Mouse (Mus musculus) hindbrain, embryonic 15.5 days (tissue): ENCODE data around the gene Pi4ka. TPM values are rescaled to one million over a fixed set of nuclear protein-coding genes. Genes with fewer than 3 reads are reported as not detected.

Experiments used
- ATAC-seq: fragments of 200-750 bp; cut with Nextera tagmentation; 2 replicates; pipeline ENCODE4 v1.8.0; 2017; ENCODE audit warnings: low read depth, moderate number of reproducible peaks, moderate TSS enrichment; ENCODE audit not compliant: low FRiP score
- H3K27ac ChIP-seq: fragments of 300-500 bp; sonication (generic); replicated peaks from 2 replicates; pipeline ENCODE4 v1.5.1; 2015; ENCODE audit warnings: mild to moderate bottlenecking, inconsistent platforms
- H3K27me3 ChIP-seq: fragments of 300-500 bp; sonication (generic); 2 replicates; pipeline ENCODE4 v1.6.1; 2015; ENCODE audit warnings: control low read depth, inconsistent platforms
- H3K36me3 ChIP-seq: fragments of 300-500 bp; sonication (generic); 2 replicates; pipeline ENCODE4 v1.6.1; 2015; ENCODE audit warnings: control low read depth, inconsistent platforms
- H3K4me1 ChIP-seq: fragments of 300-500 bp; sonication (generic); replicated peaks from 2 replicates; pipeline ENCODE4 v1.6.1; 2015; ENCODE audit warnings: control low read depth, inconsistent platforms
- H3K4me2 ChIP-seq: fragments of 300-500 bp; sonication (generic); 2 replicates; pipeline ENCODE4 v1.6.1; 2015; ENCODE audit warnings: moderate library complexity, mild to moderate bottlenecking, inconsistent platforms
- H3K4me3 ChIP-seq: fragments of 300-500 bp; sonication (generic); 2 replicates; pipeline ENCODE4 v1.5.1; 2015; ENCODE audit warnings: mild to moderate bottlenecking, inconsistent platforms
- H3K9ac ChIP-seq: fragments of 300-500 bp; sonication (generic); 2 replicates; pipeline ENCODE4 v1.6.1; 2015; ENCODE audit warnings: inconsistent platforms
- H3K9me3 ChIP-seq: fragments of 300-500 bp; sonication (generic); 2 replicates; pipeline ENCODE4 v1.6.1; 2016; ENCODE audit warnings: control low read depth, inconsistent platforms
- WGBS: fragments of 180-500 bp; shearing (Covaris S2); methylation state at CpG from one replicate; pipeline ENCODE4 v1.1.7; 2015; 5-methylcytosine and 5-hydroxymethylcytosine counted together
- polyA plus RNA-seq: library from polyadenylated mRNA; unstranded; fragments of >200 nt; fragmentation: Nextera tagmentation; extraction: Ambion mirVana; gene quantifications from 2 replicates; pipeline ENCODE4 v1.2.1, GENCODE M21; 2015

The Pi4ka gene
- polyA plus RNA-seq, 1 experiment from 2014 or later: 69.7 TPM

- Histone ChIP-seq H3K9ac (no peak within 1 kb of the TSS), H3K4me2 (no peak within 1 kb of the TSS), H3K27me3 (no peaks in the 10 kb centered on the region), H3K4me1 (no peaks in the 10 kb centered on the region), H3K4me3 (no peak within 1 kb of the TSS), H3K36me3 (peaks cover 24% of the 10 kb centered on the region; the same call in 1 of the 2 replicates), H3K9me3 (no peaks in the 10 kb centered on the region), H3K27ac (no peak within 1 kb of the TSS)
- 72% methylated on average over 2 of the region's 2 CpGs for WGBS
- no peak for ATAC-seq
These were observed 75.0 kb downstream of the Pi4ka start, which contains the start of gene Serpind1 for GRCm38 (mm10) chr16:17331116-17331515. Gene Serpind1 (plus strand): TSS chr16:17331371.

GRCm38 (mm10) chr16:17329848-17330570, 76.1 kb downstream of the Pi4ka start:
- H3K9me3 ChIP-seq: no peaks in the 10 kb centered on the region
- 92% methylated on average over 1 of the region's 1 CpGs for WGBS
- no peak for ATAC-seq
- H3K27ac ChIP-seq: no peak overlapping the region
- no peaks in the 10 kb centered on the region for H3K27me3 ChIP-seq
- peaks cover 31% of the 10 kb centered on the region for H3K36me3 ChIP-seq
- H3K4me3 ChIP-seq: no peak overlapping the region
- H3K9ac ChIP-seq: no peak overlapping the region
- H3K4me1 ChIP-seq: no peaks in the 10 kb centered on the region
- H3K4me2 ChIP-seq: no peak overlapping the region

- no peaks in the 10 kb centered on the region for H3K9me3 ChIP-seq
- H3K4me2 ChIP-seq: no peak overlapping the region
- ATAC-seq: no peak
- peaks cover 60% of the 10 kb centered on the region for H3K36me3 ChIP-seq
- no peaks in the 10 kb centered on the region for H3K27me3 ChIP-seq
- H3K9ac ChIP-seq: no peak overlapping the region
- H3K4me1 ChIP-seq: no peaks in the 10 kb centered on the region
- WGBS: 81% methylated on average over 2 of the region's 2 CpGs
- no peak overlapping the region for H3K4me3 ChIP-seq
- no peak overlapping the region for H3K27ac ChIP-seq
These were observed 80.0 kb downstream of the Pi4ka start for GRCm38 (mm10) chr16:17326064-17326463.

GRCm38 (mm10) chr16:17324745-17325144, 81.4 kb downstream of the Pi4ka start:
- Histone ChIP-seq H3K4me1 (no peaks in the 10 kb centered on the region), H3K27ac (no peak overlapping the region), H3K4me2 (no peak overlapping the region), H3K36me3 (peaks cover 58% of the 10 kb centered on the region), H3K27me3 (no peaks in the 10 kb centered on the region), H3K9ac (no peak overlapping the region), H3K9me3 (no peaks in the 10 kb centered on the region), H3K4me3 (no peak overlapping the region)
- WGBS: 92% methylated on average over 5 of the region's 5 CpGs
- ATAC-seq: no peak

GRCm38 (mm10) chr16:17321481-17321880, 84.6 kb downstream of the Pi4ka start:
- ATAC-seq: no peak
- Histone ChIP-seq H3K4me3 (no peak overlapping the region), H3K36me3 (peaks cover 74% of the 10 kb centered on the region), H3K9me3 (no peaks in the 10 kb centered on the region), H3K4me2 (no peak overlapping the region), H3K27me3 (no peaks in the 10 kb centered on the region), H3K9ac (no peak overlapping the region), H3K4me1 (no peaks in the 10 kb centered on the region), H3K27ac (no peak overlapping the region)
- 74% methylated on average over 5 of the region's 5 CpGs for WGBS

GRCm38 (mm10) chr16:17316554-17316953, 89.6 kb downstream of the Pi4ka start:
- Histone ChIP-seq H3K36me3 (peaks cover 79% of the 10 kb centered on the region), H3K4me1 (no peaks in the 10 kb centered on the region), H3K9ac (no peak overlapping the region), H3K27me3 (no peaks in the 10 kb centered on the region), H3K9me3 (no peaks in the 10 kb centered on the region), H3K27ac (no peak overlapping the region), H3K4me2 (no peak overlapping the region), H3K4me3 (no peak overlapping the region)
- 95% methylated on average over 7 of the region's 7 CpGs for WGBS
- ATAC-seq: no peak

- ATAC-seq: no peak
- WGBS: 94% methylated on average over 5 of the region's 5 CpGs
These were observed 93.6 kb downstream of the Pi4ka start for GRCm38 (mm10) chr16:17312531-17312930.

GRCm38 (mm10) chr16:17309036-17309435, 97.1 kb downstream of the Pi4ka start:
- no peaks in the 10 kb centered on the region for H3K4me1 ChIP-seq
- no peaks in the 10 kb centered on the region for H3K9me3 ChIP-seq
- no peak overlapping the region for H3K27ac ChIP-seq
- no peak overlapping the region for H3K4me3 ChIP-seq
- H3K36me3 ChIP-seq: peaks cover 82% of the 10 kb centered on the region
- H3K4me2 ChIP-seq: no peak overlapping the region
- ATAC-seq: no peak
- no peaks in the 10 kb centered on the region for H3K27me3 ChIP-seq
- 97% methylated on average over 10 of the region's 10 CpGs for WGBS
- no peak overlapping the region for H3K9ac ChIP-seq

More at GRCm38 (mm10) chr16:17312531-17312930, 93.6 kb downstream of the Pi4ka start:
- Histone ChIP-seq H3K36me3 (peaks cover 89% of the 10 kb centered on the region), H3K9me3 (no peaks in the 10 kb centered on the region), H3K4me1 (no peaks in the 10 kb centered on the region), H3K4me3 (no peak overlapping the region), H3K27me3 (no peaks in the 10 kb centered on the region), H3K27ac (no peak overlapping the region), H3K4me2 (no peak overlapping the region), H3K9ac (no peak overlapping the region)

- no peak overlapping the region for H3K4me2 ChIP-seq
- no peak for ATAC-seq
- 96% methylated on average over 5 of the region's 5 CpGs for WGBS
- no peak overlapping the region for H3K4me3 ChIP-seq
- no peaks in the 10 kb centered on the region for H3K27me3 ChIP-seq
- H3K9ac ChIP-seq: no peak overlapping the region
- no peak overlapping the region for H3K27ac ChIP-seq
- peaks cover 82% of the 10 kb centered on the region for H3K36me3 ChIP-seq
- H3K4me1 ChIP-seq: no peaks in the 10 kb centered on the region
- H3K9me3 ChIP-seq: no peaks in the 10 kb centered on the region
These were observed 98.7 kb downstream of the Pi4ka start for GRCm38 (mm10) chr16:17307461-17307860.

GRCm38 (mm10) chr16:17303521-17304245, 102.4 kb downstream of the Pi4ka start:
- H3K9me3 ChIP-seq: no peaks in the 10 kb centered on the region
- H3K36me3 ChIP-seq: peaks cover 84% of the 10 kb centered on the region
- H3K4me1 ChIP-seq: no peaks in the 10 kb centered on the region
- H3K4me2 ChIP-seq: no peak overlapping the region
- WGBS: 82% methylated on average over 5 of the region's 5 CpGs
- H3K4me3 ChIP-seq: no peak overlapping the region
- H3K9ac ChIP-seq: no peak overlapping the region
- H3K27me3 ChIP-seq: no peaks in the 10 kb centered on the region
- ATAC-seq: no peak
- no peak overlapping the region for H3K27ac ChIP-seq

GRCm38 (mm10) chr16:17300818-17301217, 105.3 kb downstream of the Pi4ka start:
- ATAC-seq: no peak
- WGBS: 96% methylated on average over 3 of the region's 3 CpGs
- no peak overlapping the region for H3K27ac ChIP-seq
- H3K9ac ChIP-seq: no peak overlapping the region
- H3K9me3 ChIP-seq: no peaks in the 10 kb centered on the region
- H3K36me3 ChIP-seq: peaks cover 88% of the 10 kb centered on the region
- no peak overlapping the region for H3K4me3 ChIP-seq
- H3K4me2 ChIP-seq: no peak overlapping the region
- H3K27me3 ChIP-seq: no peaks in the 10 kb centered on the region
- H3K4me1 ChIP-seq: no peaks in the 10 kb centered on the region

GRCm38 (mm10) chr16:17292751-17293150, 113.4 kb downstream of the Pi4ka start:
- Histone ChIP-seq H3K4me1 (no peaks in the 10 kb centered on the region), H3K9ac (no peak overlapping the region), H3K4me2 (no peak overlapping the region), H3K36me3 (peaks cover 62% of the 10 kb centered on the region), H3K27me3 (no peaks in the 10 kb centered on the region), H3K9me3 (no peaks in the 10 kb centered on the region), H3K4me3 (no peak overlapping the region), H3K27ac (no peak overlapping the region)
- ATAC-seq: no peak
- WGBS: 6% methylated on average over 2 of the region's 2 CpGs
